Mouse (Mus musculus) midbrain, embryonic 10.5 days (tissue): ENCODE measurements at regions not wholly inside any gene's neighbourhood (a gene's known extent, or its start where the extent isn't known, plus 50 kb on each side); places are given as distances from the start of the nearest gene placed in this dataset.
A peak's percentile ranks its signal among the peaks of the same experiment; 100 is the strongest.

Source experiments
- DNase-seq: peaks from one replicate; pipeline ENCODE4 v3.0.0-alpha.2; 2017; ENCODE audit warnings: low spot score
- H3K27ac ChIP-seq: fragments of 300-500 bp; sonication (generic); replicated peaks from 2 replicates; pipeline ENCODE4 v1.5.1; 2016; ENCODE audit warnings: mild to moderate bottlenecking
- H3K27me3 ChIP-seq: fragments of 300-500 bp; sonication (generic); 2 replicates; pipeline ENCODE4 v1.6.1; 2016; ENCODE audit warnings: low read depth, mild to moderate bottlenecking; ENCODE audit not compliant: poor library complexity, severe bottlenecking
- H3K36me3 ChIP-seq: fragments of 300-500 bp; sonication (generic); 2 replicates; pipeline ENCODE4 v1.6.1; 2016; ENCODE audit warnings: mild to moderate bottlenecking, moderate library complexity
- H3K4me1 ChIP-seq: fragments of 300-500 bp; sonication (generic); 2 replicates; pipeline ENCODE4 v1.6.1; 2016
- H3K4me3 ChIP-seq: fragments of 300-500 bp; sonication (generic); 2 replicates; pipeline ENCODE4 v1.5.1; 2016; ENCODE audit warnings: mild to moderate bottlenecking, moderate library complexity
- H3K9me3 ChIP-seq: fragments of 300-500 bp; sonication (generic); replicated peaks from 2 replicates; pipeline ENCODE4 v1.6.1; 2016; ENCODE audit warnings: mild to moderate bottlenecking
- WGBS: fragments of 180-500 bp; shearing (Covaris S2); methylation state at CpG from one replicate; pipeline ENCODE4 v1.1.7; 2016; 5-methylcytosine and 5-hydroxymethylcytosine counted together

GRCm38 (mm10) chr6:70714239-70714638, 77.8 kb downstream of the Rpia start:
- H3K4me3 ChIP-seq, result peak overlapping the region; percentile 36; the same call in 1 of the 2 replicates
- peaks cover 6% of the 10 kb centered on the region; the same call in 1 of the 2 replicates for H3K4me1 ChIP-seq
- no peak overlapping the region for H3K27ac ChIP-seq
- peak; percentile 60 for DNase-seq
- no peaks in the 10 kb centered on the region for H3K9me3 ChIP-seq
- H3K27me3 ChIP-seq, result no peaks in the 10 kb centered on the region
- 18% methylated on average over 6 of the region's 6 CpGs for WGBS
- H3K36me3 ChIP-seq, result no peaks in the 10 kb centered on the region

DNA sequence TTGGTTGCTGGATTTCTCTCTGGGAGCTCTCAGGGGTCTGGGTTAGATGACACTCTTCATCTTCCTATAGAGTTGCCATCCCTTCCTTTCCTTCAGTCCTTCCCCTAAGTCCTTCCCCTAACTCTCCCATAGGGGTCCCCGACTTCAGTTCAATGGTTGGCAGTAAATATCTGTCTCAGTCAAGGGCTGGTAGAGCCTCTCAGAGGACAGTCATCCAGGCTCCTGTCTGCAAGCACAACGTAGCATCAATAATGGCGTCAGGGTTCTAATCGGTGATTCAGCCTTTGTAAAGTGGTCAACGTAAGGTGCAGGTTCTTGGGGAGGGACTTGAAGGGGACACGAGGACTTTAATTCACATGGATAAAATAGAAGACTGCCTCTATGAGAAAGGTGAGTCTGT, 78.4 kb downstream of the Rpia start:
- WGBS, result 75% methylated on average over 6 of the region's 6 CpGs
- Histone ChIP-seq H3K36me3 (no peaks in the 10 kb centered on the region), H3K9me3 (no peaks in the 10 kb centered on the region), H3K4me3 (no peak overlapping the region), H3K4me1 (peaks cover 7% of the 10 kb centered on the region; the same call in 1 of the 2 replicates), H3K27ac (no peak overlapping the region), H3K27me3 (no peaks in the 10 kb centered on the region)
- no peak for DNase-seq

DNA sequence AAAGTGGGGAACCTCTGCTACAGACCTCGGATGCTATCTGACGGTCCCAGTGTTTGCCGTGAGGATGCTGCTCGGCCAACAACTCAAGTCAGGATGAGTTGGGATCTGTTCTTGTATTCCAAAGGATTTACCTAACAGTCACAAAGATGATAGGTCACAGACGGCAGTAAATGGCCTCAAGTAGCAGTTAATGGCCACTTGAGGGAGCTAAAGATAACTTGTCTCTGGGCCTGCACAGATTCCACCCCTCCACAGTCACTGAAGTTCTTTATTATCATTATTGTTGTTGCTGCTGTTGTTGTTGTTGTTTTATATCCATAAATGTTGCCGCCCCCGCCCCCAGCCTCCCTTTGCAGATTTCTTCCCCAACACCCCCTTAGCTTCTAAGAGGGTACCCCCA, 78.9 kb downstream of the Rpia start:
- H3K4me3 ChIP-seq, result no peak overlapping the region
- no peaks in the 10 kb centered on the region for H3K27me3 ChIP-seq

DNA sequence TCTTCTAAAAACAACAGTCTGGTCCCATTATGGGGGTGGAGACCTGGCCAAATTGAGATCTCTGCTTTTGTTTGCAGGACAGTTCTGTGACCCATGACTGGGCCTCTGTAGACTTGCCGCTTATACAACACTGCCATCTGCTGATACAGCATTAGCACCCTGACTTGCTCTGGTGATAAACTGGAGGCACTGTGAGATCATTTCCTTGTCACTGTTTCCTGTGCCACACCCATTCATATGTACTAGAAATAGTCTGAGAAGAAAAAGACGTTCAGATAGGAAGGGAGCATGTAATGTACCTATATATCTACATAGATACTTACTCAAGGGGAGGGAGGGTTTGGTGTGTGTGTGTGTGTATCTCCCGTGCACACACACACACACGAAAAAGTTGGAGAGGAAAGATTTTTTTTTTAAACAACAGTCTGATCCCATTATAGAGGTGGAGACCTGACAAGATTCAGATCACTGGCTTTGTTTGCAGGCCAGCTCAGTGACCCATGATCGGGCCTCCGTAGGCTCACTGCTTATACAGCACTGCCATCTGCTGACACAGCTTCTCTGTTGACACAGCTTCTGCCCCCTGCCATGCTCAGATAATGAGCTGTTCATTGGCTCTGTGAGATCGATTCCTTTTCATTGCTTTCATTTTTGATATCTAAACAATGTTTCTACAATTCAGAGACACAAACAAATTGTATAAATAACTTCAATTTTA, 82.5 kb downstream of the Rpia start:
- no peaks in the 10 kb centered on the region for H3K27me3 ChIP-seq
- 16% methylated on average over 7 of the region's 7 CpGs for WGBS
- no peak overlapping the region for H3K27ac ChIP-seq
- peak; percentile 55 for DNase-seq
- no peak overlapping the region for H3K4me3 ChIP-seq
- no peaks in the 10 kb centered on the region for H3K36me3 ChIP-seq
- peaks cover 7% of the 10 kb centered on the region; the same call in 1 of the 2 replicates for H3K4me1 ChIP-seq
- H3K9me3 ChIP-seq, result no peaks in the 10 kb centered on the region

More for the DNA sequence above, 78.9 kb downstream of the Rpia start:
- 46% methylated on average over 7 of the region's 7 CpGs for WGBS
- H3K4me1 ChIP-seq, result peaks cover 7% of the 10 kb centered on the region; the same call in 1 of the 2 replicates
- DNase-seq, result peak; percentile 13
- no peaks in the 10 kb centered on the region for H3K36me3 ChIP-seq
- no peaks in the 10 kb centered on the region for H3K9me3 ChIP-seq
- no peak overlapping the region for H3K27ac ChIP-seq

DNA sequence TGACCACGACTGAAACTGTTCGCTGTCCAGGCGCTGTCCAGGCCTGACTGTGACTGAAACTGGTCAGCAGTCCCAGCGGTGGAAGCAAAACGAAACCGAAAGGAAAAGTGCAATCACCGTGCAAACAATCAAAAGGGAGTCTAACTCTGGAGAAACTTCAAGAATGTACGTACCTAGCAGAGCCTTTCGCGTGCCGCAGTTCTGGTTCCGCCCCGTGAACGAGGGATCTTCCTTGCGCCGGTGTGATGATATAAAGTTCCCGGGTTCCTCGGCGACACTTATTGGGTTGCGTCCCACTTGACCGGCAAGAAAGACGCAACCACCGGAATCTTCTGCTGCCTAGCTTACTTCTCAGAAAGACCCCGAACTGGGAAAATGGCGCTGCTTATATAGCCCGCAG, 96.4 kb downstream of the Rpia start:
- H3K9me3 ChIP-seq, result peaks cover 26% of the 10 kb centered on the region
- H3K27me3 ChIP-seq, result no peaks in the 10 kb centered on the region
- H3K4me1 ChIP-seq, result no peaks in the 10 kb centered on the region
- no peak overlapping the region for H3K4me3 ChIP-seq
- no peak overlapping the region for H3K27ac ChIP-seq
- WGBS, result 96% methylated on average over 26 of the region's 26 CpGs
- no peak for DNase-seq
- H3K36me3 ChIP-seq, result no peaks in the 10 kb centered on the region
